Mouse (Mus musculus) layer of hippocampus, adult 9-10 months (tissue): ENCODE results near the gene Pdzrn3.

Experiments used
- DNase-seq: peaks from one replicate; pipeline ENCODE4 v3.0.0; 2022; ENCODE audit warnings: low spot score

The Pdzrn3 gene

GRCm38 (mm10) chr6:101289428-101289827, 88.3 kb downstream of the Pdzrn3 start:
- DNase-seq = no peak

- no peak for DNase-seq
These were observed 90.0 kb downstream of the Pdzrn3 start for GRCm38 (mm10) chr6:101287566-101288173.

GRCm38 (mm10) chr6:101287077-101287476, 90.6 kb downstream of the Pdzrn3 start:
- no peak for DNase-seq

- DNase-seq = no peak
These were observed 93.2 kb downstream of the Pdzrn3 start for GRCm38 (mm10) chr6:101284368-101284955.

GRCm38 (mm10) chr6:101283891-101284290, 93.8 kb downstream of the Pdzrn3 start:
- DNase-seq = no peak

GRCm38 (mm10) chr6:101281644-101282043, 96.1 kb downstream of the Pdzrn3 start:
- DNase-seq = no peak

GRCm38 (mm10) chr6:101280811-101281218, 96.9 kb downstream of the Pdzrn3 start:
- DNase-seq = no peak

GRCm38 (mm10) chr6:101278286-101278932, 99.3 kb downstream of the Pdzrn3 start:
- no peak for DNase-seq

- DNase-seq = no peak
These were observed 101.4 kb downstream of the Pdzrn3 start for GRCm38 (mm10) chr6:101276261-101276660.

GRCm38 (mm10) chr6:101275806-101276205, 101.9 kb downstream of the Pdzrn3 start:
- no peak for DNase-seq

GRCm38 (mm10) chr6:101274846-101275245, 102.9 kb downstream of the Pdzrn3 start:
- DNase-seq = no peak

- no peak for DNase-seq
These were observed 105.4 kb downstream of the Pdzrn3 start for GRCm38 (mm10) chr6:101272256-101272655.

- DNase-seq = no peak
These were observed 106.1 kb downstream of the Pdzrn3 start for GRCm38 (mm10) chr6:101271378-101272135.

GRCm38 (mm10) chr6:101270095-101270826, 107.4 kb downstream of the Pdzrn3 start:
- no peak for DNase-seq

- no peak for DNase-seq
These were observed 108.2 kb downstream of the Pdzrn3 start for GRCm38 (mm10) chr6:101269335-101270094.

- DNase-seq = no peak
These were observed 109.4 kb downstream of the Pdzrn3 start for GRCm38 (mm10) chr6:101268266-101268665.

- DNase-seq = peak; percentile 71
These were observed 110.9 kb downstream of the Pdzrn3 start for GRCm38 (mm10) chr6:101266787-101267186.

GRCm38 (mm10) chr6:101263544-101263943, 114.2 kb downstream of the Pdzrn3 start:
- no peak for DNase-seq

GRCm38 (mm10) chr6:101261513-101261912, 116.2 kb downstream of the Pdzrn3 start:
- DNase-seq = no peak

GRCm38 (mm10) chr6:101259411-101259810, 118.3 kb downstream of the Pdzrn3 start:
- no peak for DNase-seq

- no peak for DNase-seq
These were observed 120.3 kb downstream of the Pdzrn3 start for GRCm38 (mm10) chr6:101257418-101257817.
